Mouse (Mus musculus): ENCODE data around the gene Lamc1. TPM values are rescaled to one million over a fixed set of nuclear protein-coding genes. Genes with fewer than 3 reads are reported as not detected.
A peak's percentile ranks its signal among the peaks of the same experiment; 100 is the strongest.
"Not testable (repeated sequence)": the region's sequence is repeated elsewhere in the genome, so short reads cannot be mapped to it uniquely, and the experiment has no call there.

Gene Lamc1
- total RNA-seq (2021) = 100 to 1,000 TPM in 1 of 2 experiments, 10 to 100 TPM in 1; 79.6 to 103 TPM
- long read RNA-seq, experiment 1, full-length matches to known transcripts = 8 of 21 reads
- long read RNA-seq, experiment 1, partial matches to known transcripts = 13 of 21 reads
- long read RNA-seq, experiment 1, other reads (novel, unspliced or antisense) = 0 of 21 reads
- long read RNA-seq, experiment 2, full-length matches to known transcripts = 5 of 29 reads
- long read RNA-seq, experiment 2, partial matches to known transcripts = 22 of 29 reads
- long read RNA-seq, experiment 2, other reads (novel, unspliced or antisense) = 2 of 29 reads

DNA sequence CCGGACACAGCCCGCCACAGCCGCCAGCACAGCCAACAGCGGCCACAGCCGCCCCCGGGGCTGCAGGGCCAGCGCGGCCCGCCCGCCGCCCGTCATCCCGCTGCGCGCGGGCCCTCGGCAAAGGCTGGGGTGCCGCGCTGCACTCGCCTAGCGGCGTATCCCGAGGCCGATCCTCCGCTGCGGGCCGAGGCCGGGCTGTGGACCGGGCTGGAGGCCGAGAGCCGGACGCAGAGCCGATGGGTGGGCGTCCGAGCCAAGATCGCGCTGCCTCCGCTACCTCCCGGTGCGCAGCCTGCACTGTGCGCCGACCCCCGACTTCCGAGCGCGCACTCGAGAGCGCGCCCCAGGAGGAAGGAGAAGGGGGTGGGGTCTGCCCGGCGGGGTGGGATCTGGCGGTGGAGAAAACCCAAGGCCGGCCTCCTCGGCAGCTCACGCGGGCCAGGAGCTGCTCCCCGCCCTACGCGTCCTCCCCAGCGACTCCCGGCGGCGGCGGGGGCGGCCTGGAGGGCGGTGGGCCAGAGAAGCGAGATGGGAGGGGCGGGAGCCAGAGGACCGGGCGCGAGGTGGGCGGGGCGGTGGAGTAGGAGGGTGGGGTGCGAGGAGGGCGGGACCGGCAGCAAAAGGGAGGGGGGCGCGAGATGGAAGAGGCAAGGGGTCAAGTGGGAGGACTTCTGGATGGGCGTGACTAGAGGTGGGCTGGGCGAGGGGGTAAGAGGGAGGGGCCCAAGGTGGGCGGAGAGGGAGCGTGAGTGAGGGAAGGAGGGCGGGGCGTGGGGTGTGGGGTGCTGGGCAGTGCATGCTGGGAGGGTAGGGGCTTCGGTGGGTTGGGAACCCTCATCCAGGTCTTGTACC is at the start of gene Lamc1:
Gene Lamc1, minus strand, starts transcription at position 343 of the 852 bp plus-strand sequence.
- intact Hi-C loops (cut with DNase I) = loop anchor here (5.0 kb wide), 2 partner anchors 55 to 70 kb away; no protein-coding TSS in a partner anchor
- DNase-seq = peak; percentile 87 to 93

DNA sequence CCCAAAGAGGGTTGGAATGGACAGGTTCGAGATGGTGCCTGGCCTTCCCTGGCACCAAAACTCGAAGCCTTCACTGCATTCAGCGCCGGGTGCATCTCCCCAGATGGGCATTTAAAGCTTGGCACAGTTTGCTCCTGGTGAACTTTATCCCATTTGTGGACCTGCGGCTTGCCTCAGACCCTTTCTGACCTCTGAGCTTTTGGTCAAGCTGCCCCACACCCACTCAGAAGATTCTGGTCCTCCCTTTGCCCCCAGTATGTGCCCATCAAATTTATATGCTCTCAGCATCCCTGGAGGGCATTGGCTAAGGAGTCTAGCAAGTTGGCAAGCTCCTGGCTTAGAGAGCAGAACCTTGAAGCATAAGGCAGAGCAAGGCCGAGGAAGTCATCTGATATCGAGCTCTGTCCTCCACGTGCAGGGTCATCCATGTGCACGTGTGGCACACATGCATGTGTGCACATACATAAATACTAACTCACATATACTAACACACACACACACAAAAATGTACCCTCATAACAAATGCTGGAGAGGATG is 48.2 kb upstream of the Lamc1 start:
- DNase-seq = no peak
- intact Hi-C loops (cut with DNase I) = loop anchor here (5.0 to 10.0 kb wide), 2 partner anchors 34 to 156 kb away; no protein-coding TSS in a partner anchor

- intact Hi-C loops (cut with DNase I) = loop anchor here (5.0 to 10.0 kb wide), 3 partner anchors 33 to 725 kb away; no protein-coding TSS in a partner anchor
- no peak for DNase-seq
Observed at GRCm38 (mm10) chr1:153379832-153380231, 47.2 kb upstream of the Lamc1 start.

DNA sequence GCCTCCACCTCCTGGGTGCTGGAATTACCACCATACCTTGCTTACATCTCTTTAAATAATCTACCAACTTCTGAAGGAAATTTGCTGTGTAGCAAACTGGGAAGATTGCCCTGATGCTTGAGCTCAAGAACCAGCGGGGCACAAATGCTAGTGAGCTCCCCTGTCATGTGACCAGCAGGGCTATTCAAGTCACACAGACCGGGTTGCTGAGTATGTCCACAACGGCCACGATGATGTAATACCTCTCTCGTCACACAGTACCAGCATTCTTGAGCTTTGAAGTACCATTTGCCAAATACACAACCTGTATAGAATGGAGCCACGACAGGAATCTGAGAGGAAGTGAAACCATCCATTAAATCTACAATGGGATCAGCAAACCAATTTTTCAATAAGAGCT is 46.0 kb upstream of the Lamc1 start:
- no peak for DNase-seq
- intact Hi-C loops (cut with DNase I) = loop anchor here (10.0 kb wide), 1 partner anchor 724 kb away; no protein-coding TSS in a partner anchor

GRCm38 (mm10) chr1:153376446-153376845 is 43.9 kb upstream of the Lamc1 start:
- no peak for DNase-seq
- intact Hi-C loops (cut with DNase I) = loop anchor here (10.0 kb wide), 1 partner anchor 722 kb away; no protein-coding TSS in a partner anchor

DNA sequence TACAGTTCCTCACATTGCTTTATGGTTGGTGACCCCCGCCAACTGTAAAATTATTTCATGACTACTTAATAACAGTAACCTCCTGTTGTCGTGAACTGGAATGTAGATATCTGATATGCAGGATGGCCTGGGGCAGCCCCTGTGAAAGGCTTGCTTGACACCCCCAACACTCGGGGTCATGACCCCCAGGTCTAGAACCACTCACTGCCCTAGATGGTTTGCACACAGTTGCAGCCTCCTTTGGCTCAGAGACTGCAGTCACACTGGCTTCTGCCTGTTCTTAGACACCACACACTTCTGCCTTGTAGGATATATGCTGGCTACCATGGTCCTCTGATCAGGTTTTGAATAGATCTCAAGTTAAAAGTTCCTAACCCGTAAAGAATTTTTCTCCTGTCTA is 41.5 kb upstream of the Lamc1 start:
- intact Hi-C loops (cut with DNase I) = loop anchor here (10.0 kb wide), 1 partner anchor 719 kb away; no protein-coding TSS in a partner anchor
- DNase-seq = no peak

DNA sequence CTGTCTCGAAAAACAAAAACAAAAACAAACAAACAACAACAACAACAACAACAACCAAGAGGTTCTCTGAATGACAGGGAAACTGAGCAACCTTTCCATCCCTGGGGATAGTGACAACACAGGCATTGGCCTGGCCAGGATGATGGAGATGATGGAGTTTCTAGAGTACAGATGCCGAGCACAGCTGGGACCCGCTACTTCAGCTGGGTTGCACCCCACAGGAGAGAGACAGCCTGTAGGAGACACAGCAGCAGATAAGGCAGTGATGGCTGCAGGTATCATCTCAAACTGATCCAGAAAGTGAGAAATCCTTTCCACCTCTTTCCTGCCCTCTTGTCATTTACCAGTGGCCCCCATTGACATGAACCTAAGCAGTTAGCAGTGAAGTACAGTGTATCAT is 39.3 kb upstream of the Lamc1 start:
- intact Hi-C loops (cut with DNase I) = loop anchor here (10.0 kb wide), 1 partner anchor 717 kb away; no protein-coding TSS in a partner anchor
- DNase-seq = no peak

DNA sequence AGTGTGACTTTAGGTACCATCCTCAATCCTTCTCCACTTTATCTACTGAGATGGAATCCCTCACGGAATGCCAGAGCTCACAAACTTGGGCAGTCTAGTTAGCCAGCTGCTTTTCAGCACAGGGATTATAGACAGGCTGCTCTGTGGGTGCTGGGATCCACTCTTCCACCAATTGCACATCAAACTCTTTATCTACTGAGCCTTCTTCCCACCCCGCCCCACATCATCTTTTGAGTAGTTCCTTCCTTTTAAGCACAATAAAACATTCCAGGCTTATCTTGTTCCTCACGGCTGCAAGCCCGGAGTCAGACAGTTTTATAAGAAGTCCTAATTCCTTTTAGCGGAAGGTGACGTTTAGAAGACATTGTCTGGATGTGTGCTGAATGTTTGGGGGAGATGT is 36.4 kb upstream of the Lamc1 start:
- no peak for DNase-seq

DNA sequence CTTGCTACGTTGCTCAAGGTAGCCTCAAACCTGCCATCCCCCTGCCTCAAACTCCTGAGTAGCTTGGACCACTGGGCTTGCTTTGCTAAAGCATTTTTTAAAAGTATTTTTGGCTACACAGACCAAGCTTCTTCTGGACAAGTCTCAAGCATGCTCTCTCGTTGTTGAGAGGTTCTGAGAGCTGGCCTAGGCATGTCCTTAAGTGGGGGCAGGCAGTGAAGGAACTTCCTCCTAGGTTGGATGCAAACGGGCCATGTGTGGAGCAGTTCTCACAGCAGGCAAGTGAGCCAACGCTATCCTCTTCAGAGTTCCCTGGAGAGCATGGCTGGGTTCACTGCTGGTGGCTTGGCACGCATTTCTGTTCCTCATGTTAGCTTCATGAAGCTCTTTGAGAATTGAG is 34.5 kb upstream of the Lamc1 start:
- DNase-seq = no peak
- intact Hi-C loops (cut with DNase I) = no loop called here

More for the DNA sequence above, 36.4 kb upstream of the Lamc1 start:
- intact Hi-C loops (cut with DNase I) = no loop called here

DNA sequence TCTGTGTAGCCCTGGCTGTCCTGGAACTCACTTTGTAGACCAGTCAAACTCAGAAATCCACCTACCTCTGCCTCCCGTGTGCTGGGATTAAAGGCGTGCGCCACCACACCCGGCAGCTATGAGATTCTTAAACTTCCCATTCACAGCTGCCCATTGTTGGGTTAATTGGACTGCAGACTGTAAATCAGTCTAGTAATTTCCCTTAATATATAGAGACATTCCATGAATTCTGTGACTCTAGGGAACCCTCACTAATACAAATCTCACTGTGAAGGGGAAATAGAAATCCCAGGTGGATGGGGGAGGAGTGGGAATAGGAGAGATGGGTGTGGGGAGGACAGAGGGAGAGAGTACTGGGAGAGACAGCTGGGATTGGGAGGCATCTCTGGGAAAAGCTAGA is 29.3 kb upstream of the Lamc1 start:
- no peak for DNase-seq
- intact Hi-C loops (cut with DNase I) = no loop called here

- no peak for DNase-seq
- intact Hi-C loops (cut with DNase I) = no loop called here
Observed at GRCm38 (mm10) chr1:153360556-153360955, 28.0 kb upstream of the Lamc1 start.

DNA sequence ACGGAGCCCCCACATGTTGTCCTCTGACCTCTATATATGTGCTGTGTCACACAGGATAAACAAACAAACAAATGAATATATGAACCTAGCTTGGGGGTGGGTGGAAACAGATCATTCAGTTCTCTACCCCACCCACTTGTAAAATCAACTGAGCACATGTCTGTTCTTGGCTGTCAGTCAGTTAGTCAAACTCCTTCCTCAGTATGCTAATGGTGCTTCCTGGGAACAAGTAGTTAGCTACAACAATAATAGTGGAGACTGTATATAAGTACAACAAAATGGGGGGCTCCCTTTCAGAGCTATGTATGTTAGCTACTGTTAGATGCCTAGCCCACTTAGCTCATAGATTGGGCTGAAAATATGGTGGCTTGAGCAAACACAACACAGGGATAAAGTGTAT is 24.6 kb upstream of the Lamc1 start:
- DNase-seq = no peak
- intact Hi-C loops (cut with DNase I) = no loop called here

GRCm38 (mm10) chr1:153354466-153354865 is 21.9 kb upstream of the Lamc1 start:
- DNase-seq = no peak
- intact Hi-C loops (cut with DNase I) = no loop called here

GRCm38 (mm10) chr1:153353736-153354430 is 21.3 kb upstream of the Lamc1 start:
- intact Hi-C loops (cut with DNase I) = no loop called here
- peak; percentile 36 to 53 for DNase-seq

GRCm38 (mm10) chr1:153351034-153351433 is 18.4 kb upstream of the Lamc1 start:
- intact Hi-C loops (cut with DNase I) = no loop called here
- no peak for DNase-seq

GRCm38 (mm10) chr1:153347726-153348125 is 15.1 kb upstream of the Lamc1 start:
- intact Hi-C loops (cut with DNase I) = loop anchor here (5.0 kb wide), 1 partner anchor 35 kb away; no protein-coding TSS in a partner anchor
- no peak for DNase-seq

DNA sequence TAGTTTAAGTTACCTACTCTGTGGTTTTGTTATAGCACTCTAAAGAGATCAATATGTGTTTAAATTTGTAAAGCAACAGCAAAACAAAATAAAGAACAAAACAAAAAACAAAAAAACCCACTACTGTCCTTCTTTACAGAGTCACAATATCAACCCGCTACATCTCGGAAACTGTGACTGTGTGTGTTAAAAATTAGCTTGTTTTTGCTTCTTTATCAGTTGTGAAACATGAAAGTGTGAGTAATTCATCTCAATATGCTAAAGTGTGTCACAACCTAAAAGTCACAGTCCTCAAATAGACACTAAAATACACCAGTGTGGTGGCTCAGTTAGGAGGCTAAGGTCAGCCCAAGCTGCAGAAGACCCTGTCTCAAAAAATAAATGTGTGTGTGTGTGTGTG is 14.5 kb upstream of the Lamc1 start:
- intact Hi-C loops (cut with DNase I) = loop anchor here (5.0 kb wide), 1 partner anchor 35 kb away; no protein-coding TSS in a partner anchor

DNA sequence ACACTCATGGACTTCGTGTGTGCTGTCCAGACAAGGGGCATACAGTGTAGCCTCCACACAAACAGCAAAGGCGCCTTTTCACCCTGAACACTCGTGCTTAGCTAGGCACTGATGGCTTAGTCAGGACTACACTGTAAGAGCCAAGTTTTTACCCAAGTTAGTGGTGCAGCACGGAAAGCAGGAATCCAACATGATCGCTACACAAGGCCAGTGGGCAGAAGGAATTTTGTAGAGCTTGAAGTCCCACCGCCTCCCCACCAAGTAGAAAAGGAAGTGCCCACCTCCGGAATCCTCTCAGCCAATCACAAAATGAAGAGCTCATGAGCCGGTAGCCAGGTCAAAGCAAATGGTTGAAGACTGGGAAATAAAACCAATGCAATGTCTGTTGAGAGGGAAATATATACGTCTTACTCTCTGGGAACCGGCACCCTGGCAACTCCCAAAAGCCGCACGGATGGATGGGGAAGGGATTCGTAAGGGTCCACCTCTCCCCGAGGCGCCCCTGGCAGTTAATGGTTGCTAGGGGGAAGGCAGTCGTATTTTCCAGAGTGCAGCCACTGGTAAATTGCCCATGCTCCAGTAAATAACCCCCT is 13.2 kb upstream of the Lamc1 start:
- intact Hi-C loops (cut with DNase I) = loop anchor here (5.0 kb wide), 1 partner anchor 37 kb away; no protein-coding TSS in a partner anchor
- DNase-seq = no peak

More for the DNA sequence above, 14.5 kb upstream of the Lamc1 start:
- no peak for DNase-seq

GRCm38 (mm10) chr1:153345002-153345401 is 12.4 kb upstream of the Lamc1 start:
- no peak for DNase-seq
- intact Hi-C loops (cut with DNase I) = loop anchor here (5.0 kb wide), 1 partner anchor 37 kb away; no protein-coding TSS in a partner anchor

DNA sequence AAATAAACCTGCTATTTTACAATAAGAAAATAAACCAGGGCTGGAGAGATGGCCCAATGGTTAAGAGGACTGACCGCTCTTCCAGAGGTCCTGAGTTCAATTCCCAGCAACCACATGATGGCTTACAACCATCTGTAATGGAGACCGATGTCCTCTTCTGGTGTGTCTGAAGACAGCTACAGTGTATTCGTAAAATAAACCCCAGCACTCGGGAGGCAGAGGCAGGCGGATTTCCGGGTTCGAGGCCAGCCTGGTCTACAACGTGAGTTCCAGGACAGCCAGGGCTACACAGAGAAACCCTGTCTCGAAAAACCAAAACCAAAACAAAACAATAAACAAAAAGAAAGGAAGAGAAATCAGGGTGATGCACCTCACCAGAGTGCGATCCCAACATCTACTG is 2.9 kb upstream of the Lamc1 start:
- DNase-seq; intact Hi-C loops (cut with DNase I): not testable (repeated sequence)

Data from gastrocnemius, postnatal 36 days (tissue).